Mouse (Mus musculus) ES-E14 (cell line): ENCODE measurements around the gene Adora1. TPM values are rescaled to one million over a fixed set of nuclear protein-coding genes. Genes with fewer than 3 reads are reported as not detected.

Experiments
- DNase-seq: peaks from one replicate; pipeline ENCODE4 v3.0.0-alpha.2; 2013; ENCODE audit warnings: low read depth, low spot score
- H3K27ac ChIP-seq: 2 replicates; pipeline ENCODE4 v1.5.1; 2012; ENCODE audit warnings: low read depth, mild to moderate bottlenecking, low read length, moderate library complexity, mixed read lengths; ENCODE audit not compliant: poor library complexity, insufficient read depth, severe bottlenecking
- H3K36me3 ChIP-seq: 2 replicates; pipeline ENCODE4 v1.6.1; 2012; ENCODE audit warnings: mild to moderate bottlenecking, low read length, moderate library complexity, mixed read lengths; ENCODE audit not compliant: control insufficient read depth, poor library complexity, insufficient read depth, severe bottlenecking
- H3K4me1 ChIP-seq, 2 experiments: fragments of 150-350 bp in 1 of 2; sonication (generic) in 1 of 2; 2 replicates each; pipeline ENCODE4 v1.6.1; 2012; ENCODE audit warnings: low read length in 2 of 2, mild to moderate bottlenecking in 1 of 2, mixed read lengths in 1 of 2; ENCODE audit not compliant: control insufficient read depth in 2 of 2, insufficient read depth in 2 of 2, poor library complexity in 1 of 2
- H3K4me3 ChIP-seq, 2 experiments: fragments of 150-350 bp in 1 of 2; sonication (generic) in 1 of 2; 2 replicates each; pipeline ENCODE4 v1.5.1; 2012; ENCODE audit warnings: low read length in 2 of 2, low read depth in 1 of 2, mild to moderate bottlenecking in 1 of 2, mixed read lengths in 1 of 2; ENCODE audit not compliant: insufficient read depth in 1 of 2, poor library complexity in 1 of 2, severe bottlenecking in 1 of 2
- H3K9ac ChIP-seq: 2 replicates; pipeline ENCODE4 v1.6.1; 2012; ENCODE audit warnings: low read depth, mild to moderate bottlenecking, low read length, mixed read lengths; ENCODE audit not compliant: poor library complexity, insufficient read depth, severe bottlenecking
- H3K9me3 ChIP-seq: fragments of 150-350 bp; sonication (generic); 2 replicates; pipeline ENCODE4 v1.6.1; 2012; ENCODE audit warnings: low read depth, mild to moderate bottlenecking, low read length; ENCODE audit not compliant: control insufficient read depth, insufficient read depth
- CHD2 ChIP-seq: IDR thresholded peaks from 2 replicates; pipeline ENCODE4 v1.6.1; 2014; ENCODE audit warnings: mild to moderate bottlenecking, low read depth, low read length, inconsistent platforms
- HCFC1 ChIP-seq: IDR thresholded peaks from 2 replicates; pipeline ENCODE4 v1.6.1; 2012; ENCODE audit warnings: low read length, inconsistent platforms, borderline replicate concordance; ENCODE audit not compliant: insufficient read depth
- MAFK ChIP-seq: IDR thresholded peaks from 2 replicates; pipeline ENCODE4 v1.6.1; 2014; ENCODE audit warnings: mild to moderate bottlenecking, low read depth, low read length, inconsistent platforms; ENCODE audit not compliant: insufficient read depth
- ZC3H11A ChIP-seq: IDR thresholded peaks from 2 replicates; pipeline ENCODE4 v1.6.1; 2012; ENCODE audit warnings: low read depth, mild to moderate bottlenecking, inconsistent platforms, low read length, borderline replicate concordance
- ZNF384 ChIP-seq: IDR thresholded peaks from 2 replicates; pipeline ENCODE4 v1.6.1; 2012; ENCODE audit warnings: low read depth, low read length, inconsistent platforms
- in situ Hi-C, 2 experiments: fragments of 600-800 bp; cut with MboI; formaldehyde crosslinking; loops; one replicate each; pipeline ENCODE4 v1.15.1; 2025; ENCODE audit warnings: low sequenced_read_pairs in 2 of 2, inconsistent platforms in 1 of 2; ENCODE audit not compliant: unreplicated experiment in 2 of 2
- total RNA-seq: library from RNA; depleted of rRNA; stranded (reverse); fragments of 300-350 nt; gene quantifications from 2 replicates; pipeline ENCODE4 v1.2.3, GENCODE M21; 2012

Gene Adora1
- total RNA-seq, 1 experiment, result 0.58 TPM

GRCm38 (mm10) chr1:134231681-134232080, 3.5 kb downstream of the Adora1 start:
- Histone ChIP-seq H3K27ac (no peak overlapping the region), H3K9me3 (no peaks in the 10 kb centered on the region), H3K36me3 (no peaks in the 10 kb centered on the region), H3K4me1 (peaks cover 0 to 3% of the 10 kb centered on the region in 2 experiments; a peak in 1 of 4 replicates), H3K4me3 (no peak overlapping the region), H3K9ac (no peak overlapping the region)
- TF ChIP-seq MAFK (no peak), ZNF384 (no peak)
- in situ Hi-C loops, result no loop called here
- DNase-seq, result no peak

DNA sequence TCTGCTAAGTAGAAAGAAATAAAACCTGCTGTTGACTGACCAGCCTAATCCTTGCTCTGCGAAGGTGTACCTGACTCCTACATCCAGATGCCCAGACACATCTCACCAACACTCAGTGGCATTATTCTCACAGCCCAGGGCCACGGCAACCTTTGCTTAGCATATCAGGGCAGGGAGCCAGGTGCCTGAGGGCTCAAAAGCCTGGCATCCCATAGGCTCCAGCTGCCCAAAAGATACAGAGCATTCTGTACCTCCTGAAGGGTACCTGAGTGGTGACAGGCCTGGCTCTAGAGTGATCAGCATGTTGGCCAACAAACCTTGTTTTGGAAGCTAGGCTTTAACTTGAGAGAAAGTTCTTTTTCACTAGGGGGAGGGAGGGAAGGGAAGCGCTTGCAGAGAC, 4.0 kb downstream of the Adora1 start:
- H3K27ac ChIP-seq, result no peak overlapping the region
- no peak for DNase-seq
- no peak overlapping the region for H3K4me3 ChIP-seq
- H3K9me3 ChIP-seq, result no peaks in the 10 kb centered on the region
- no peak overlapping the region for H3K9ac ChIP-seq
- peaks cover 0 to 3% of the 10 kb centered on the region in 2 experiments; a peak in 1 of 4 replicates for H3K4me1 ChIP-seq
- in situ Hi-C loops, result no loop called here
- H3K36me3 ChIP-seq, result no peaks in the 10 kb centered on the region
- no peak for TF ChIP-seq HCFC1
- TF ChIP-seq CHD2, result no peak
- TF ChIP-seq ZNF384, result no peak
- TF ChIP-seq ZC3H11A, result no peak
- no peak for TF ChIP-seq MAFK

DNA sequence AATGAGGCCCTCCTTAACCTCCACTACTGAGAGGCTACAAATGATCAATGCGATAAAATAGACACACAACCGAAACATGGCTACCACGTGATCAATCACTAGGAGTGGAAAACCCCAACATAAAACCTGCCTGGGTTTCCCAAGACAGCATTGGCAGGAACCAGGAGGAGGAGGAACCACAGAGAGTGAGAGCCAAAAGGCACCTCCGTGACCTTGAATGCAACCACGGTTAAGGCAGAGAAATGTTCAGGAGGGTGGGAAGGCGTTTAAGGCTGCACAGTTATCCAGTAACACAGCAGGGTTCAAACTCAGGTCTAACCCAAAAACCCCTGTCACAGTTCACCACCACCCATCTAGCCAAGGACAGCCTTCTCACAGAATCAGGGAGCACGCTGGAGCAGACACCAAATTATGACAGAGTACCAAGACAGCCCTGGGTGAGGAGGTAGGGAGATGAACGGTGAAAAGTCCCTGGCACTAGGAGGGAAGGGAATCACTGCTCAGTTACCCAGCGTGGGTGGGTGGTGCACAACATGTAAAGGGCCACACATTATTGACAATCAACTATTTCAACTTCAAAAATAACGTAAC, 4.5 kb downstream of the Adora1 start:
- DNase-seq, result no peak
- no peaks in the 10 kb centered on the region for H3K9me3 ChIP-seq
- no peak overlapping the region for H3K27ac ChIP-seq
- H3K9ac ChIP-seq, result no peak overlapping the region
- H3K36me3 ChIP-seq, result no peaks in the 10 kb centered on the region
- peaks cover 0 to 3% of the 10 kb centered on the region in 2 experiments; a peak in 1 of 4 replicates for H3K4me1 ChIP-seq
- TF ChIP-seq HCFC1 (no peak), ZC3H11A (no peak), MAFK (no peak), CHD2 (no peak), ZNF384 (no peak)
- H3K4me3 ChIP-seq, result no peak overlapping the region
- in situ Hi-C loops, result no loop called here

DNA sequence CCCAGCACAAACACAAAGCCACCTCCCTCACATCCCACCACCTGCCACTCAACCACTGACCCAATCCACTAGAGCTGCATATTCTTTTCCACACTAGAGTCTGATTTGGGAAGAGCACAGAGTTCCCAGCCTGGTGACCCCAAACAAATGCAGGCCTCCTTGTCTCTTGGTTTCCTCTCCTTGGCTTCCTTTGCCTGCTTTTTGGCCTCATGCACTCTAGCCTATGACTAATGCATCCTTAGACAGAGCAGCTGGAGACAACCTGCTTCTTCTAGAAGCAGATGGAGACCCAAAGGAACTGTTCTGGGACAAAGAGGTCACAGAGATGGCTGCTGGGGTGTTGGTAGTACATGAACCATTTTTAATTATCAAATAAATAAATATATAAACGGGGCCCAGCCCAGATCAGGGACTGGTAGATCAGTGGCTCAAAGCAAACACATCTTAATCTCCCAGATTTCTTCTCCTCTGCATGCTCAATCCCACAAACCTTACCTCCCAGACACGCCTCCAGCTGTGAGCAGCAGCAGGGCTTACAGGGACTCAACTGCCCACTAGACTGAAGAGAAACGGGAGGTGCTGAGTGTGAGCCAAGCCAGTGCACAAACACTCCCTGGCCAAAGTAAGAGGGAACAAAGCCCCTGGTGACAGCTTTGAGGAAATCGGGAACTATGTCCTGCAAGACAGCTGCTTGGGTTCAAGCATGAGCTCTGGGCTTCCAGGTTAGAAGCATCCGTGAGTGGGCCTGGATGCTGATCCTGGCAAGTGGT, 5.2 kb downstream of the Adora1 start:
- no peak for TF ChIP-seq ZC3H11A
- TF ChIP-seq ZNF384, result no peak
- TF ChIP-seq MAFK, result no peak
- TF ChIP-seq CHD2, result no peak
- TF ChIP-seq HCFC1, result no peak
- no peak overlapping the region for H3K27ac ChIP-seq
- no peaks in the 10 kb centered on the region for H3K36me3 ChIP-seq
- DNase-seq, result no peak
- H3K4me3 ChIP-seq, result no peak overlapping the region
- H3K4me1 ChIP-seq, result peaks cover 0 to 3% of the 10 kb centered on the region in 2 experiments; a peak in 1 of 4 replicates
- no peaks in the 10 kb centered on the region for H3K9me3 ChIP-seq
- in situ Hi-C loops, result no loop called here
- no peak overlapping the region for H3K9ac ChIP-seq

GRCm38 (mm10) chr1:134226739-134227138, 8.5 kb downstream of the Adora1 start:
- no peak overlapping the region for H3K27ac ChIP-seq
- H3K9me3 ChIP-seq, result no peaks in the 10 kb centered on the region
- in situ Hi-C loops, result no loop called here
- no peaks in the 10 kb centered on the region for H3K4me1 ChIP-seq
- no peaks in the 10 kb centered on the region for H3K36me3 ChIP-seq
- no peak overlapping the region for H3K4me3 ChIP-seq
- H3K9ac ChIP-seq, result no peak overlapping the region
- DNase-seq, result no peak
- TF ChIP-seq MAFK (no peak), ZNF384 (no peak), ZC3H11A (no peak), HCFC1 (no peak), CHD2 (no peak)
